Mouse (Mus musculus) G1E (cell line): ENCODE data around the gene Fscn1.

Experiments
- CTCF ChIP-seq: IDR thresholded peaks from 2 replicates; pipeline ENCODE4 v1.5.1; 2012; ENCODE audit warnings: low read depth, low read length, inconsistent platforms, mixed read lengths
- TAL1 ChIP-seq: conservative IDR thresholded peaks from 2 replicates; pipeline ENCODE4 v1.6.1; 2012; ENCODE audit warnings: low read depth, low read length, inconsistent platforms, mixed read lengths

DNA sequence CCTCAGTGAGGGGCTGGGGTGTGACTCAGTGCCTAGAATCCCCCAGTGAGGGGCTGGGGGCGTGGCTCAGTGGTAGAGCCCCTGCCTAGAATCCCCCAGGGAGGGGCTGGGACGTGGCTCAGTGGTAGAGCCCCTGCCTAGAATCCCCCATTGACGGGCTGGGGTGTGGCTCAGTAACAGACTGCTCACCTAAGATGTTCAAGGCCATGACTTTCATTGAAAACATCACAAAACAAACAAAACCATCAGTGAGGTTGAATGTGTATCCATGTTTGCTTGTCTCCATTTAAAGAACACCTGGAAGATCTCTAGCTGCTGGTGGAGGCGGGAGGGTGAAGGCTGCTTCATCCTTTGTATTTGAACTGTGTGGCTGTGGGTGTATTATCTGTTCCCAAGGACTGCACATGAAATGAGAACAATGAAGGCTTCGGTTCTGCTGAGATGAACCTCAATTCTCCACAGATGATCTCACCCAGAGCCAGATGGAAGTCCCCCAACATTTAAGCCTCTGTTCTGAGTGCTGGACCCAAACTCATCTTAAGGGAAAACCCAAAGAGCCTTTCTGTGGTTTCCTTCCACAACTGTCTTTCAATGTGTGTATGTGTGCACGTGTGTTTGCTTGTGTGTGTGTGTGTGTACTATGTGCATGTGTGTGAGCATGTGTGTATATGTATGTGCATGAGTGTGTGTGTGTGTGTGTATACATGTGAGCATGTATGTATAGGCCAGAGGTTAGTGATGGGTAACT is 3.0 kb upstream of the Fscn1 start:
- no peak for TF ChIP-seq CTCF
- no peak for TF ChIP-seq TAL1
